Mouse (Mus musculus) liver, embryonic 14.5 days (tissue): ENCODE data around the gene Sos2.

Source experiments
- CTCF ChIP-seq: IDR thresholded peaks from 2 replicates; pipeline ENCODE4 v1.5.1; 2016; ENCODE audit warnings: antibody characterized with exemption, low read depth, control low read depth
- EP300 ChIP-seq: IDR thresholded peaks from 2 replicates; pipeline ENCODE4 v1.6.1; 2016; ENCODE audit warnings: antibody characterized with exemption, low read depth

DNA sequence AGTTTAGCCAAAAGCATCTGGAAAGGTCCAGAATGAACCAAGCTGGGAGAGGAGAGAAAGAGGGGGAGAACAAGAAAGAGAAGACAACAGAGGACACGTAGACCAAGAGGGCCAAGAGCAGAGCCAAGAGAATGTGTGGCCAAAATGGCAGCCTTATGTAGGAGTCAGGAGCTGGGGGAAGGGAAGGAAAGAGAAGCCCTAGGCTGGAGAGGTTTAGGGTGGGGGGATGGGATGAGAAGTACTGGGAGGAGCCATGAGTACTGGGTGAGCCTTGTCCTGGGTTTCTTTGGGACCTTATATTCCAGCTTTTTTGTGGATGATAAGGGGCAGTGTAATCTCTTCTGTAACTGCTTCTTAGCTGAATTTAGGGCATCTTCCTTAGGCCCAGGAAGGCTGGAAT is 47.6 kb upstream of the Sos2 start:
- TF ChIP-seq CTCF (no peak), EP300 (no peak)
